Mouse (Mus musculus): ENCODE measurements around the gene Sdk1. TPM values are rescaled to one million over a fixed set of nuclear protein-coding genes. Genes with fewer than 3 reads are reported as not detected.

The Sdk1 gene
- total and polyA plus RNA-seq, 3 experiments = not detected

DNA sequence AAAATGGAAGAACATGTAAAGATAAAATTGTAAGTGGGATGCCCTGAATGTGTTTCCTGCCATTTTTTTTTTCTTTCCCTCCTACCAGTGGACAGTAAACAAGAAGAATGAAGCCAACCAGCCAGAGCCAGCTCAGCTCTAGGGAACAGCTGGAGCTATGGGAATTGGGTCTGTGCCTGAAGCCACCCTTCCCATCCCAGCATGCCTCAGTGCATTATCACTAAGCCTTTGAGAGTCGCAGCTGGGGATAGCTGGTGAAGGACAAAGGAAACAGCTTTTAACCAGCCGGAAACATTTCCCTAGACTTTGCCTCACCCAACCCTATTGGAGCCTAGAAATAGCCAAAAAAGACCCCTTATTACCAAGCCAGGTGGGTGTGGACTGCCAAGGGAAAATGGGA, 675.7 kb downstream of the Sdk1 start:
- Histone ChIP-seq H3K27ac (ENCODE audit: control insufficient read depth, low read depth, low read length) (no peak overlapping the region), H3K4me1 (ENCODE audit: control insufficient read depth in 1 of 2, insufficient read depth in 2 of 2, low read length in 2 of 2) (no peaks in the 10 kb centered on the region), H3K4me3 (ENCODE audit: control insufficient read depth in 1 of 2, insufficient read depth in 1 of 2, low read depth in 2 of 2, low read length in 2 of 2) (no peak overlapping the region), H3K36me3 (ENCODE audit: control insufficient read depth in 1 of 2, insufficient read depth in 2 of 2, low read length in 2 of 2) (no peaks in the 10 kb centered on the region), H3K27me3 (ENCODE audit: control insufficient read depth in 1 of 2, insufficient read depth in 2 of 2, low read length in 2 of 2) (no peaks in the 10 kb centered on the region), H3K79me2 (ENCODE audit: control insufficient read depth, insufficient read depth, low read length, poor library complexity) (no peaks in the 10 kb centered on the region), H3K9ac (ENCODE audit: control insufficient read depth, low read depth, low read length, poor library complexity, severe bottlenecking) (no peak overlapping the region), H3K9me3 (replicated peaks; ENCODE audit: insufficient read depth, low read length) (no peaks in the 10 kb centered on the region)
- no peak for TF ChIP-seq E2F4 (IDR thresholded peaks at IDR 0.05; ENCODE audit: borderline replicate concordance, low read depth, low read length)
- no peak for TF ChIP-seq USF2 (IDR thresholded peaks at IDR 0.05; ENCODE audit: borderline replicate concordance in 1 of 2, insufficient read depth in 1 of 2, low read depth in 1 of 2, low read length in 2 of 2)
- no peak for TF ChIP-seq ETS1 (IDR thresholded peaks at IDR 0.05; ENCODE audit: low read depth, low read length)
- no peak for TF ChIP-seq MAFK (IDR thresholded peaks at IDR 0.05; ENCODE audit: borderline replicate concordance, low read depth, low read length)
- TF ChIP-seq UBTF (IDR thresholded peaks at IDR 0.05; ENCODE audit: borderline replicate concordance, insufficient read depth, low read depth, low read length) = no peak
- no peak for DNase-seq (ENCODE audit: low read depth, low spot score)

DNA sequence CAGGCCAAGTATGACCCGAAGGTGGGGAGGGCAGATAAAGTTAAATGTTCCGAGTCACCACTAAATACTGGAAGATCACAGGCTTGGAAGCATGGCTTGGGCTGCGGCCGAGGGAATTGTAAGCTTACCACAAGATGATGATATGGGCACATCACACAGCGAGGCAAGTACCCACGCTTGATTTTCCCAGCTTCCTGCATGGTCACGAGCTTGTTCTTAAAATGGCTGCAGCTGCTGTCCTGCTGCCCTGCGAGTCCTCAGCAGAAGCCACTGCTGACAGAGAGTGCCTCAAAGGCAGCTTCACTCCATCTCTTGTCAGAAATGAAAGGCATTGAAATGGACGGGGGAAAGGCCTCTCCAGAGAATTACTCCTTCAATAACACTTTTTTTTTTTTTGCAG, 697.7 kb downstream of the Sdk1 start:
- TF ChIP-seq ETS1 (IDR thresholded peaks at IDR 0.05; ENCODE audit: low read depth, low read length) (no peak), MAFK (IDR thresholded peaks at IDR 0.05; ENCODE audit: borderline replicate concordance, low read depth, low read length) (no peak), JUND (IDR thresholded peaks at IDR 0.05; ENCODE audit: low read depth, low read length) (no peak), TCF12 (IDR thresholded peaks at IDR 0.05; ENCODE audit: low read depth, low read length) (no peak), E2F4 (IDR thresholded peaks at IDR 0.05; ENCODE audit: borderline replicate concordance, low read depth, low read length) (no peak), MYB (IDR thresholded peaks at IDR 0.05; ENCODE audit: low read depth, low read length) (no peak), ZNF384 (IDR thresholded peaks at IDR 0.05; ENCODE audit: low read depth, low read length) (no peak)
- H3K4me1 ChIP-seq (ENCODE audit: control insufficient read depth in 1 of 2, insufficient read depth in 2 of 2, low read length in 2 of 2) = no peaks in the 10 kb centered on the region
- no peak overlapping the region for H3K9ac ChIP-seq (ENCODE audit: control insufficient read depth, low read depth, low read length, poor library complexity, severe bottlenecking)
- no peaks in the 10 kb centered on the region for H3K36me3 ChIP-seq (ENCODE audit: control insufficient read depth in 1 of 2, insufficient read depth in 2 of 2, low read length in 2 of 2)
- no peaks in the 10 kb centered on the region for H3K27me3 ChIP-seq (ENCODE audit: control insufficient read depth in 1 of 2, insufficient read depth in 2 of 2, low read length in 2 of 2)
- no peak overlapping the region for H3K27ac ChIP-seq (ENCODE audit: control insufficient read depth, low read depth, low read length)
- H3K9me3 ChIP-seq (replicated peaks; ENCODE audit: insufficient read depth, low read length) = no peaks in the 10 kb centered on the region
- no peak overlapping the region for H3K4me3 ChIP-seq (ENCODE audit: control insufficient read depth in 1 of 2, insufficient read depth in 1 of 2, low read depth in 2 of 2, low read length in 2 of 2)
- DNase-seq (ENCODE audit: low read depth, low spot score) = no peak
- no peaks in the 10 kb centered on the region for H3K79me2 ChIP-seq (ENCODE audit: control insufficient read depth, insufficient read depth, low read length, poor library complexity)

DNA sequence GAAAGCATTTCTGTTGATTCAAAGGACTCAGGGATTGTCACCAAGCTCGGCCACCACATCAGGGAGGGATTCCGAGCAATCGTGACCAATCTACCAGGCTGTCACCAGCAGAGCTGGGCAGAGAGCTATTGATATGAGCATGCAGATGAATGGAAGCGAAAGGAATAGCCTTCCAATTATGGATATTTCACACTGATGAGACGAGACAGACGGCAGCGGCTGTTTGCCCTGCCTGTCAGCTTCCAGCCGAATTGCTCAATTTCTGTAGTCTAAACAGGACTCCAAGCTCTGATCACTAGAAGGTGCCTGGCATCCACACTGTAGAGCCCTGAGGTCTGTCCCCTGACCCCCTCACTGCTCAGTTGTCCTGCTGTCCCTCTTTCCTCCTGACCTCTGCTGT, 699.3 kb downstream of the Sdk1 start:
- no peaks in the 10 kb centered on the region for H3K4me1 ChIP-seq (ENCODE audit: control insufficient read depth in 1 of 2, insufficient read depth in 2 of 2, low read length in 2 of 2)

More for the DNA sequence above, 699.3 kb downstream of the Sdk1 start:
- Histone ChIP-seq H3K36me3 (ENCODE audit: control insufficient read depth in 1 of 2, insufficient read depth in 2 of 2, low read length in 2 of 2) (no peaks in the 10 kb centered on the region), H3K4me3 (ENCODE audit: control insufficient read depth in 1 of 2, insufficient read depth in 1 of 2, low read depth in 2 of 2, low read length in 2 of 2) (no peak overlapping the region), H3K27me3 (ENCODE audit: control insufficient read depth in 1 of 2, insufficient read depth in 2 of 2, low read length in 2 of 2) (no peaks in the 10 kb centered on the region), H3K9ac (ENCODE audit: control insufficient read depth, low read depth, low read length, poor library complexity, severe bottlenecking) (no peak overlapping the region), H3K27ac (ENCODE audit: control insufficient read depth, low read depth, low read length) (no peak overlapping the region), H3K9me3 (replicated peaks; ENCODE audit: insufficient read depth, low read length) (no peaks in the 10 kb centered on the region), H3K79me2 (ENCODE audit: control insufficient read depth, insufficient read depth, low read length, poor library complexity) (no peaks in the 10 kb centered on the region)
- DNase-seq (ENCODE audit: low read depth, low spot score) = no peak
- no peak for TF ChIP-seq E2F4 (IDR thresholded peaks at IDR 0.05; ENCODE audit: borderline replicate concordance, low read depth, low read length)
- TF ChIP-seq RAD21 (IDR thresholded peaks at IDR 0.05; ENCODE audit: low read depth, low read length) = no peak
- TF ChIP-seq UBTF (IDR thresholded peaks at IDR 0.05; ENCODE audit: borderline replicate concordance, insufficient read depth, low read depth, low read length) = no peak
- TF ChIP-seq POLR2AphosphoS5 (IDR thresholded peaks at IDR 0.05; ENCODE audit: borderline replicate concordance, low read depth, low read length) = no peak
- no peak for TF ChIP-seq ELF1 (IDR thresholded peaks at IDR 0.05; ENCODE audit: low read depth, low read length)
- TF ChIP-seq JUND (IDR thresholded peaks at IDR 0.05; ENCODE audit: low read depth, low read length) = no peak
- TF ChIP-seq GATA1 (IDR thresholded peaks at IDR 0.05; ENCODE audit: low read depth, low read length) = no peak
- TF ChIP-seq CHD1 (IDR thresholded peaks at IDR 0.05; ENCODE audit: low read depth, low read length) = no peak
- no peak for TF ChIP-seq MAZ (IDR thresholded peaks at IDR 0.05; ENCODE audit: low read depth, low read length)
- no peak for TF ChIP-seq EP300 (IDR thresholded peaks at IDR 0.05; ENCODE audit: low read depth in 1 of 2, low read length in 2 of 2)
- no peak for TF ChIP-seq CTCF (IDR thresholded peaks at IDR 0.05 in 2 of 3, conservative IDR thresholded peaks at IDR 0.05 in 1 of 3; ENCODE audit: control insufficient read depth in 1 of 3, insufficient read depth in 1 of 3, low read depth in 2 of 3, low read length in 3 of 3, poor library complexity in 1 of 3, severe bottlenecking in 1 of 3)
- TF ChIP-seq ZKSCAN1 (IDR thresholded peaks at IDR 0.05; ENCODE audit: low read depth, low read length) = no peak
- TF ChIP-seq HCFC1 (IDR thresholded peaks at IDR 0.05; ENCODE audit: low read depth, low read length) = no peak
- TF ChIP-seq RCOR1 (IDR thresholded peaks at IDR 0.05; ENCODE audit: low read depth, low read length) = no peak
- TF ChIP-seq SIN3A (IDR thresholded peaks at IDR 0.05; ENCODE audit: low read length) = no peak
- TF ChIP-seq POLR2AphosphoS2 (IDR thresholded peaks at IDR 0.05; ENCODE audit: low read length) = no peak

Measured in MEL (cell line).